Comparison of ENCODE assay signal across 39 mouse cellular contexts in genomic region chr16:8675559-8675958, GRCm38 (mm10). TPM values are rescaled to one million over a fixed set of nuclear protein-coding genes. Genes with fewer than 3 reads are reported as not detected.
DNase-seq lines count a peak whose midpoint lies in the region; ATAC-seq lines count a peak whose summit lies in the region.
"Had no signal": no experiment of that assay in that cellular context is flagged by ENCODE, and none has a peak within 500 bp of the region (broad histone marks: within the 10 kb centered on the region; RNA-seq: fewer than 3 reads in every experiment).

No protein-coding gene starts in this region.

- H3K4me2 ChIP-seq in liver, embryonic 15.5 days: peak overlapping the region; percentile 66
- no peak overlapping the region for H3K4me2 ChIP-seq in midbrain, embryonic 13.5 days (replicated peaks)
- H3K4me2 ChIP-seq: heart, embryonic 12.5 days; hindbrain, embryonic 15.5 days; limb, embryonic 15.5 days; lung, embryonic 15.5 days; midbrain, embryonic 12.5 days; neural tube, embryonic 13.5 days had no signal

- WGBS in liver, embryonic 15.5 days (ENCODE audit: insufficient replicate concordance): 33% methylated on average over 8 of the region's 8 CpGs
- 81% methylated on average over 8 of the region's 8 CpGs for WGBS in midbrain, embryonic 13.5 days

- peak overlapping the region; percentile 44 for H3K9ac ChIP-seq in liver, embryonic 15.5 days
- H3K9ac ChIP-seq in midbrain, embryonic 13.5 days (replicated peaks): no peak overlapping the region
- H3K9ac ChIP-seq: heart, embryonic 12.5 days; hindbrain, embryonic 15.5 days; limb, embryonic 15.5 days; lung, embryonic 15.5 days; midbrain, embryonic 12.5 days; neural tube, embryonic 13.5 days had no signal

- H3K36me3 ChIP-seq in liver, embryonic 15.5 days (replicated peaks): no peaks in the 10 kb centered on the region
- no peaks in the 10 kb centered on the region for H3K36me3 ChIP-seq in midbrain, embryonic 13.5 days
- H3K36me3 ChIP-seq: heart, embryonic 12.5 days; hindbrain, embryonic 15.5 days; limb, embryonic 15.5 days; lung, embryonic 15.5 days; midbrain, embryonic 12.5 days had no signal

- H3K27me3 ChIP-seq in liver, embryonic 15.5 days: no peaks in the 10 kb centered on the region
- peaks cover 13% of the 10 kb centered on the region for H3K27me3 ChIP-seq in midbrain, embryonic 13.5 days
- H3K27me3 ChIP-seq: heart, embryonic 12.5 days; hindbrain, embryonic 15.5 days; lung, embryonic 15.5 days had no signal

- H3K27ac ChIP-seq in liver, embryonic 15.5 days (replicated peaks): peak overlapping the region; percentile 97
- no peak overlapping the region for H3K27ac ChIP-seq in midbrain, embryonic 13.5 days
- H3K27ac ChIP-seq: gastrocnemius, adult 2 months; heart, adult 2 months; hindbrain, embryonic 15.5 days; layer of hippocampus, adult 2 months; limb, embryonic 15.5 days; lung, embryonic 15.5 days; midbrain, embryonic 12.5 days; neural tube, embryonic 13.5 days; stomach, postnatal 0 days had no signal

- ATAC-seq in liver, embryonic 15.5 days (ENCODE audit: insufficient read depth): peak; percentile 38
- no peak for ATAC-seq in midbrain, embryonic 13.5 days
- ATAC-seq in megakaryocyte-erythroid progenitor cell, adult 5-6 weeks (replicated peaks; ENCODE audit: low FRiP score, low TSS enrichment, poor library complexity, severe bottlenecking): no peak
- ATAC-seq: activated CD4-positive, CD25-positive, alpha-beta regulatory T cell, adult 4 months; forebrain, embryonic 14.5 days; inflammation-experienced regulatory T-cells, adult 6 months had no signal

- H3K4me3 ChIP-seq in liver, embryonic 15.5 days (replicated peaks): peak overlapping the region; percentile 33
- H3K4me3 ChIP-seq in midbrain, embryonic 13.5 days (replicated peaks): no peak overlapping the region
- H3K4me3 ChIP-seq: gastrocnemius, adult 2 months; heart, adult 2 months; heart, embryonic 12.5 days; hindbrain, embryonic 15.5 days; layer of hippocampus, adult 2 months; limb, embryonic 15.5 days; lung, embryonic 15.5 days; midbrain, embryonic 12.5 days; neural tube, embryonic 13.5 days had no signal

- peak; percentile 65 for DNase-seq in c-Kit-positive CD71-positive TER-119-positive erythroid progenitor cells, embryonic 14.5 days (ENCODE audit: low spot score)
- DNase-seq in liver: peak; percentile 85
- DNase-seq in embryo, embryonic 10.5 days (ENCODE audit: low spot score): no peak
- no peak for DNase-seq in cerebellum, postnatal 36 days
- DNase-seq: adrenal gland, adult 2 months; adrenal gland, postnatal 36 days; B cell, adult 2 months; cerebellum, adult 11-12 months; cerebellum, adult 9-11 months; gastrocnemius, adult 2 months; heart, adult 2 months; kidney, adult 18-20 months; kidney, postnatal 36 days; left cerebral cortex, postnatal 4 days; thymus, adult 18-20 months; thymus, postnatal 25 days had no signal

- no peaks in the 10 kb centered on the region for H3K9me3 ChIP-seq in liver, embryonic 15.5 days (replicated peaks)
- H3K9me3 ChIP-seq in midbrain, embryonic 13.5 days: no peaks in the 10 kb centered on the region
- H3K9me3 ChIP-seq: heart, embryonic 12.5 days; hindbrain, embryonic 15.5 days; limb, embryonic 15.5 days; lung, embryonic 15.5 days; midbrain, embryonic 12.5 days; neural tube, embryonic 13.5 days had no signal

- H3K4me1 ChIP-seq in liver, embryonic 15.5 days (replicated peaks): peaks cover 97% of the 10 kb centered on the region
- peaks cover 6% of the 10 kb centered on the region for H3K4me1 ChIP-seq in midbrain, embryonic 13.5 days (replicated peaks)

RNA-seq across cellular contexts. Expression of gene Carhsp1, which starts 3.6 kb away (rescaled TPM):
- 85.9 and 94.7 TPM in 2 replicates for polyA plus RNA-seq in liver, embryonic 15.5 days (2015; fragmentation: Nextera tagmentation; extraction: Ambion mirVana)
- 253 and 274 TPM in 2 replicates for polyA plus RNA-seq in midbrain, embryonic 13.5 days (2015; fragmentation: Nextera tagmentation; extraction: Ambion mirVana)
- total RNA-seq in megakaryocyte-erythroid progenitor cell, adult 5-6 weeks (2014; fragmentation: Nextera tagmentation): 28.8 and 32.5 TPM in 2 replicates
- total RNA-seq in megakaryocyte-erythroid progenitor cell, adult 5-6 weeks (2017): 18.5 and 23.8 TPM in 2 replicates

RNA-seq across cellular contexts. Expression of gene Gm5767, which starts 5.0 kb away (rescaled TPM):
- polyA plus RNA-seq in liver, embryonic 15.5 days (2015; fragmentation: Nextera tagmentation; extraction: Ambion mirVana): 0.24 TPM in 1 of 2 replicates, not detected in the other
- not detected in 2 replicates for polyA plus RNA-seq in midbrain, embryonic 13.5 days (2015; fragmentation: Nextera tagmentation; extraction: Ambion mirVana)
- total RNA-seq in megakaryocyte-erythroid progenitor cell, adult 5-6 weeks (2014; fragmentation: Nextera tagmentation): not detected in 2 replicates
- total RNA-seq in megakaryocyte-erythroid progenitor cell, adult 5-6 weeks (2017): not detected in 2 replicates
- total RNA-seq: adrenal gland, adult 2 months; adrenal gland, postnatal 36 days; common myeloid progenitor, adult 5-6 weeks; gastrocnemius, adult 2 months; heart, adult 2 months; hematopoietic stem cell, adult 5-6 weeks; layer of hippocampus, adult 2 months; layer of hippocampus, postnatal 14 days; left cerebral cortex, adult 8-10 months; left cerebral cortex, postnatal 4 days; megakaryocyte, adult 5-6 weeks had no signal
- polyA plus RNA-seq: activated CD4-positive, CD25-positive, alpha-beta regulatory T cell, adult 4 months; embryonic facial prominence, embryonic 14.5 days; forebrain, embryonic 14.5 days; frontal cortex, adult 2 months; heart, embryonic 12.5 days; heart, postnatal 0 days; hindbrain, embryonic 15.5 days; inflammation-experienced regulatory T-cells, adult 6 months; kidney, embryonic 16.5 days; lung, embryonic 15.5 days; midbrain, embryonic 12.5 days; neural tube, embryonic 13.5 days; stomach, postnatal 0 days had no signal

RNA-seq across cellular contexts. Expression of gene Tmem186, which starts 38.0 kb away (rescaled TPM):
- polyA plus RNA-seq in liver, embryonic 15.5 days (2015; fragmentation: Nextera tagmentation; extraction: Ambion mirVana): 8.9 and 9.8 TPM in 2 replicates
- 25.1 and 26.2 TPM in 2 replicates for polyA plus RNA-seq in midbrain, embryonic 13.5 days (2015; fragmentation: Nextera tagmentation; extraction: Ambion mirVana)
- total RNA-seq in megakaryocyte-erythroid progenitor cell, adult 5-6 weeks (2014; fragmentation: Nextera tagmentation): 17.2 and 18.1 TPM in 2 replicates
- 12.5 and 22.9 TPM in 2 replicates for total RNA-seq in megakaryocyte-erythroid progenitor cell, adult 5-6 weeks (2017)

RNA-seq across cellular contexts. Expression of gene Pmm2, which starts 38.1 kb away (rescaled TPM):
- polyA plus RNA-seq in liver, embryonic 15.5 days (2015; fragmentation: Nextera tagmentation; extraction: Ambion mirVana): 30.4 and 31.5 TPM in 2 replicates
- 54.0 and 55.0 TPM in 2 replicates for polyA plus RNA-seq in midbrain, embryonic 13.5 days (2015; fragmentation: Nextera tagmentation; extraction: Ambion mirVana)
- total RNA-seq in megakaryocyte-erythroid progenitor cell, adult 5-6 weeks (2014; fragmentation: Nextera tagmentation): 54.8 and 74.7 TPM in 2 replicates
- total RNA-seq in megakaryocyte-erythroid progenitor cell, adult 5-6 weeks (2017): 51.1 and 56.8 TPM in 2 replicates

Comparison
In these comparisons a context has a peak if more than half of its experiments do, and no peak if none do; other contexts are left out.
1. DNase-seq: peak in c-Kit-positive CD71-positive TER-119-positive erythroid progenitor cells, embryonic 14.5 days (single experiment) and liver (single experiment); none in embryo, embryonic 10.5 days (single experiment) and cerebellum, postnatal 36 days (0 of 2).